Mouse (Mus musculus) kidney, adult 18-20 months (tissue): ENCODE results near the gene Gnptg.

Source experiments
- DNase-seq: peaks from one replicate; pipeline ENCODE4 v3.0.0; 2021

Gene Gnptg

DNA sequence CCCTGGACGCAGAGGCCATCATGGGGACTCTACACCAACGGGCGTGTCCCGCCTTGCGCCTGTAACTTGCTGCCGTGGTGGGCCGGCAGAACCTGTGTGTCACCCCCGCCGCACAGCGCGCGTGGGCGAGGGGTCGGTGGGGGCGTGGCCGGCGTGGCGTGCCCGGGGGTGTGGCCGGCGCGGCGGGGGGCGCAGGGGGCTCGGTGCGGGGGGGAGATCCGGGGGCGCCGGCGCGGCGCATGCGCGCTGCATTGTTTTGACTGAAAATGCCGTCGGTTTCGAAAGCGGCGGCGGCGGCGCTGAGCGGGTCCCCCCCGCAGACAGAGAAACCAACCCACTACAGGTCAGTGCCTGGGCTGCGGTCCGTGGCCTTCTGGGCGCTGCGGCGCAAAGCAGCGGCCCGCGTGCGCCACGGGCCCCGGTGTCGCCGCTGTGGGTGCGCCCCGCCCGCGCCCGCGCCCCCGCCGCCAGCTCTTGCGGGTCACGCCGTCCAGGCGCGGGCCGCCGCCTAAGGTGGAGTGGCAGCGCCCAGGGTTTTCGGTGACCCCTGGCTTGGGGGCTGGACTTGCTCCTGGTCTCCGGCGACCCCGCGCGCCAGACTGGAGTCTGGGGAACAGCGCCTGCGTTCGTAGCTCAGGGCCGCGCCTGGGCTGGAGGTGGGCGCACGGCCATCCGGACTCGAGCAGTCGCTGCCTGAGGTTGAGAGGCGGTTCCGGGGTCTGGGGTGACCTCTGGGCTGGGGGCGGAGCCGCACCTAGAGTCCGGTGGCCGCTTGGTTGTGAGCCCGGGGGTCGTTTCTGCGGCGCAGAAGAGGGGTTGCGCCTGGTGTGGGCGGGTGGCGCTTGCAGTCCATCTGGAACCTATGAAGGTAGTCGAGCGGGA lies 51.5 kb downstream of the Gnptg start, which contains the start of gene Unkl:
Gene Unkl (plus strand): TSS at position 248 of the 882 bp plus-strand sequence.
- DNase-seq, result peak; percentile 67

- no peak for DNase-seq
Observed at GRCm38 (mm10) chr17:25187784-25188149, 52.2 kb downstream of the Gnptg start.

DNA sequence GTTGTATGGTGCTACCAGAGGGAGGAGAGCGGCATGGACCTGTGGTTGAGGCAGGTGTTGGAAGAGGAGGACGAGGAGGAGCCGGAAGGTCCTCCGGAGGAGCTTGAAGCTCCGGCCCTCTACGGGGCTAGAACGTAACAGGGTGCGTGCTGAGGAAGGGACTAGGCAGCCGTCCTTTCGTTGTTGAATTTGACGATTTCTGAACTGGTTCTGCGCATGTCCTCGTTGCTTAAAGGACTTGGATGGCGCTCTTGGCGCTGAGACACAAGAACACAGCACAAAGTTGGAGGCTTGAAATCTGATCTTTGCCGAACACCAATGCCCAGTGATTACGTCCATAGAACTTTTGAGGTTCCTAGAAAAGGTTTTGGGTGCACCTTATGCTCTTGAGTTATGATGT lies 55.0 kb downstream of the Gnptg start:
- DNase-seq, result no peak

DNA sequence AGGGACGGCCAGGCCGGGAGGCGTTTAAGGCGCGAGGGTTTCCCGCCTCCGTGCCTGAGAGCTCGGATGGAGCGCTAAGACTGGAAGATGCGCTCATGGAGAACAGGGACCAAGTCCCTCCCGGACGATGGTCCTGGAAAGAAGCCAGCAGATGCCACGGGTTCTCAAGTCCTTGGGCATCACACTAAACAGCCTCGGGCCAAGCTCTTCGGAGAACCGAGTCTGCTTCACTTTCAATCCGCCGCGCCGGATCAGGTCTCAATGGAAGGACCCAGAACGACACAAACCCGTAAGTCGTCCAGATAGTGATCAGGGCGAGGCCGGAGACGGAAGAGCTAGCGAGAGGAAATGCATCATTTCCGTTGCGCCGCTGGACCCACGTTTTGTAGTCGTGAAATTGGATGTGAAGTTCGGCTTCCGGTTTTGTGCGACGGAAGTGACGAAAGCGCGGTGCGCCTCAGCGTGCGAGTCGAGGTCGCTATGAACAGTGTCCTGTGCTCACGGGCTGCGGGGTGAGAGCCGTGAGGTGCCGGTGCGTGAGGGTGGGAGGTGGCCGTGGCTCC lies 55.7 kb downstream of the Gnptg start, which contains the start of gene BC003965:
Gene BC003965 (plus strand): TSS at position 426 of the 563 bp plus-strand sequence.
- peak; percentile 99 for DNase-seq
